10 mouse cellular contexts compared by ENCODE assay signal in genomic region chr11:81983146-81983545, GRCm38 (mm10). TPM values are rescaled to one million over a fixed set of nuclear protein-coding genes. Genes with fewer than 3 reads are reported as not detected.
DNase-seq lines count a peak whose midpoint lies in the region; ATAC-seq and TF ChIP-seq lines count a peak whose summit lies in the region.
"Had no signal": no experiment of that assay in that cellular context is flagged by ENCODE, and none has a peak within 500 bp of the region (broad histone marks: within the 10 kb centered on the region; RNA-seq: fewer than 3 reads in every experiment).

No protein-coding gene starts in this region.

- 37% methylated on average over 5 of the region's 5 CpGs for WGBS in forebrain, embryonic 14.5 days
- 43% methylated on average over 5 of the region's 5 CpGs for WGBS in forebrain, embryonic 16.5 days
- 36% methylated on average over 5 of the region's 5 CpGs for WGBS in lung, embryonic 14.5 days
- WGBS in small intestine, adult 2 months, result 35% methylated on average over 5 of the region's 5 CpGs

- no peak overlapping the region for H3K27ac ChIP-seq in forebrain, embryonic 14.5 days (ENCODE audit: low read depth, low read length)
- H3K27ac ChIP-seq in forebrain, embryonic 16.5 days (ENCODE audit: low read length), result no peak overlapping the region
- no peak overlapping the region for H3K27ac ChIP-seq in lung, embryonic 14.5 days (ENCODE audit: low read depth)
- no peak overlapping the region for H3K27ac ChIP-seq in small intestine, adult 2 months (ENCODE audit: insufficient read depth, low read depth, low read length)

- no peaks in the 10 kb centered on the region for H3K36me3 ChIP-seq in forebrain, embryonic 14.5 days (ENCODE audit: control insufficient read depth, insufficient read depth, low read length)
- no peaks in the 10 kb centered on the region for H3K36me3 ChIP-seq in forebrain, embryonic 16.5 days (ENCODE audit: control insufficient read depth, insufficient read depth)
- H3K36me3 ChIP-seq in lung, embryonic 14.5 days (ENCODE audit: insufficient read depth), result no peaks in the 10 kb centered on the region
- no peaks in the 10 kb centered on the region for H3K36me3 ChIP-seq in small intestine, adult 2 months (ENCODE audit: control insufficient read depth, insufficient read depth, low read length)

- no peak overlapping the region for H3K4me3 ChIP-seq in forebrain, embryonic 14.5 days (ENCODE audit: low read depth, low read length)
- no peak overlapping the region for H3K4me3 ChIP-seq in forebrain, embryonic 16.5 days (replicated peaks; ENCODE audit: low read length)
- H3K4me3 ChIP-seq in lung, embryonic 14.5 days (ENCODE audit: low read depth, low read length), result no peak overlapping the region
- no peak overlapping the region for H3K4me3 ChIP-seq in small intestine, adult 2 months (ENCODE audit: low read depth, low read length)

- DNase-seq in forebrain, embryonic 14.5 days (ENCODE audit: low spot score), result peak; percentile 83
- DNase-seq in urinary bladder, postnatal 25 days (ENCODE audit: low spot score), result peak; percentile 57
- DNase-seq in urinary bladder, adult 2 months (ENCODE audit: low spot score), result no peak
- peak; percentile 90 for DNase-seq in embryo, embryonic 10 days (ENCODE audit: low spot score)
- DNase-seq in hindlimb bud, embryonic 11.5 days (ENCODE audit: extremely low spot score, low read depth, low spot score), result peak; percentile 73
- DNase-seq in lung, embryonic 14.5 days, result peak; percentile 88

- no peaks in the 10 kb centered on the region for H3K9me3 ChIP-seq in forebrain, embryonic 14.5 days (replicated peaks; ENCODE audit: control insufficient read depth, low read length)
- H3K9me3 ChIP-seq in forebrain, embryonic 16.5 days (ENCODE audit: control insufficient read depth, low read length), result no peaks in the 10 kb centered on the region
- H3K9me3 ChIP-seq in lung, embryonic 14.5 days (ENCODE audit: low read depth, low read length), result no peaks in the 10 kb centered on the region

- 0 out of 2 replicates have a peak, but pooled peaks cover 2% of the 10 kb centered on the region for H3K4me1 ChIP-seq in forebrain, embryonic 14.5 days (ENCODE audit: control insufficient read depth, insufficient read depth, low read length)
- peaks cover 5% of the 10 kb centered on the region; the same call in 1 of the 2 replicates for H3K4me1 ChIP-seq in forebrain, embryonic 16.5 days (replicated peaks; ENCODE audit: control insufficient read depth, insufficient read depth, low read length)
- H3K4me1 ChIP-seq in lung, embryonic 14.5 days (ENCODE audit: insufficient read depth), result no peaks in the 10 kb centered on the region
- no peaks in the 10 kb centered on the region for H3K4me1 ChIP-seq in small intestine, adult 2 months (ENCODE audit: control insufficient read depth, insufficient read depth, insufficient read length, low read length)

- no peak for ATAC-seq in forebrain, embryonic 14.5 days
- no peak for ATAC-seq in forebrain, embryonic 16.5 days
- no peak for ATAC-seq in lung, embryonic 14.5 days (ENCODE audit: insufficient read depth)

- no peak overlapping the region for H3K4me2 ChIP-seq in forebrain, embryonic 14.5 days (ENCODE audit: low read length)
- H3K4me2 ChIP-seq in forebrain, embryonic 16.5 days (ENCODE audit: low read length), result no peak overlapping the region
- H3K4me2 ChIP-seq in lung, embryonic 14.5 days, result no peak overlapping the region

- no peak for TF ChIP-seq POLR2A in small intestine, adult 2 months (IDR thresholded peaks at IDR 0.05; ENCODE audit: low read depth, low read length)

- no peak overlapping the region for H3K9ac ChIP-seq in forebrain, embryonic 14.5 days (ENCODE audit: low read length)
- no peak overlapping the region for H3K9ac ChIP-seq in forebrain, embryonic 16.5 days (replicated peaks; ENCODE audit: low read depth, low read length)
- H3K9ac ChIP-seq in lung, embryonic 14.5 days, result no peak overlapping the region

- peak; percentile 76 for TF ChIP-seq CTCF in lung, embryonic 14.5 days (IDR thresholded peaks at IDR 0.05; ENCODE audit: low read depth)
- peak; percentile 51; the same call in 1 of the 2 replicates for TF ChIP-seq CTCF in small intestine, adult 2 months (IDR thresholded peaks at IDR 0.05; ENCODE audit: extremely low read depth, insufficient read length, insufficient replicate concordance, low read depth, low read length)

- no peaks in the 10 kb centered on the region for H3K27me3 ChIP-seq in forebrain, embryonic 14.5 days (replicated peaks; ENCODE audit: control insufficient read depth, insufficient read depth, low read length)
- no peaks in the 10 kb centered on the region for H3K27me3 ChIP-seq in forebrain, embryonic 16.5 days (replicated peaks; ENCODE audit: control insufficient read depth, insufficient read depth, low read length)
- no peaks in the 10 kb centered on the region for H3K27me3 ChIP-seq in lung, embryonic 14.5 days (ENCODE audit: insufficient read depth, low read length)
- no peaks in the 10 kb centered on the region for H3K27me3 ChIP-seq in small intestine, adult 2 months (ENCODE audit: control insufficient read depth, insufficient read depth, low read length)

RNA-seq across cellular contexts. Expression of gene Asic2, which starts 14.9 kb away (rescaled TPM):
- 3.8 and 5.0 TPM in 2 replicates for polyA plus RNA-seq in forebrain, embryonic 14.5 days (2014; fragmentation: Nextera tagmentation; extraction: Ambion mirVana)
- 4.9 and 8.7 TPM in 2 replicates for polyA plus RNA-seq in forebrain, embryonic 16.5 days (2015; fragmentation: Nextera tagmentation; extraction: Ambion mirVana)
- polyA plus RNA-seq in urinary bladder, adult 2 months (2012; rRNA removed), result 1.2 and 1.5 TPM in 2 replicates
- 0.28 and 0.34 TPM in 2 replicates for polyA plus RNA-seq in lung, embryonic 14.5 days (2014; fragmentation: Nextera tagmentation; extraction: Ambion mirVana)
- 0.47 and 1.4 TPM in 2 replicates for polyA plus RNA-seq in small intestine, adult 2 months (2012; rRNA removed)
- polyA plus RNA-seq: heart, embryonic 16.5 days had no signal

RNA-seq across cellular contexts. Expression of gene Ccl2, which starts 52.2 kb away (rescaled TPM):
- 0.93 TPM in 1 of 2 replicates, not detected in the other for polyA plus RNA-seq in forebrain, embryonic 14.5 days (2014; fragmentation: Nextera tagmentation; extraction: Ambion mirVana)
- polyA plus RNA-seq in forebrain, embryonic 16.5 days (2015; fragmentation: Nextera tagmentation; extraction: Ambion mirVana), result 0.42 and 0.47 TPM in 2 replicates
- 6.3 and 6.4 TPM in 2 replicates for polyA plus RNA-seq in urinary bladder, adult 2 months (2012; rRNA removed)
- polyA plus RNA-seq in lung, embryonic 14.5 days (2014; fragmentation: Nextera tagmentation; extraction: Ambion mirVana), result 35.2 and 36.9 TPM in 2 replicates
- polyA plus RNA-seq in small intestine, adult 2 months (2012; rRNA removed), result 1.4 and 2.0 TPM in 2 replicates

RNA-seq across cellular contexts. Expression of gene Gm17268, which starts 55.2 kb away (rescaled TPM):
- polyA plus RNA-seq in forebrain, embryonic 14.5 days (2014; fragmentation: Nextera tagmentation; extraction: Ambion mirVana), result not detected in 2 replicates
- polyA plus RNA-seq in forebrain, embryonic 16.5 days (2015; fragmentation: Nextera tagmentation; extraction: Ambion mirVana), result not detected in 2 replicates
- not detected in 2 replicates for polyA plus RNA-seq in urinary bladder, adult 2 months (2012; rRNA removed)
- not detected in 2 replicates for polyA plus RNA-seq in lung, embryonic 14.5 days (2014; fragmentation: Nextera tagmentation; extraction: Ambion mirVana)
- not detected in 2 replicates for polyA plus RNA-seq in small intestine, adult 2 months (2012; rRNA removed)
- polyA plus RNA-seq: heart, embryonic 16.5 days; neural tube, embryonic 14.5 days had no signal
